In the genomic region with DNA sequence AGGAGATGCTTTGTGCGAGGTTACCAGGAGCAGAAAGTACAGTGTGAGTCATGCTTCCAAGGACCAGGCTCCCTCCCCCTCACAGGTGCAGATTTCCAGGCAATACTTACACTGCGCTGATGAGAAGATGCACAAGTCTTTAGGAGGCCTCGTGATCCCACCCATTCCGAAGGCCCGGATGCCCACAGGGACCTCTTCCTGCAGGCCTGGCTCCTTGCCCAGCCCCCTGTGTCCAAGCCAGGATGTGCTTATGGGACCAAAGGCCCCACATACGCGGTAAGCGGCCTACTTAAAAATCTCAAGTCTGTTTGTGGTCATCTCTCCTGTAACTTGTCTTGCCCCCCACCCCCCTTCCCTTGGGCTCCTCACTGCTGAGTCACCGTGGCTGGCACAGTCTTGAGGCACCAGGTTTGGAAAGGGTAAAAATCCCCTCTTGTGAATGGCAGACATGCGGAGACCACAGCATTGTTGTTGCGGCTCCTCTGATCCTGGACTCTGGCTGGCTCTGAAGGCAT, we compare ENCODE assay signal across 12 mouse cellular contexts. TPM values are rescaled to one million over a fixed set of nuclear protein-coding genes. Genes with fewer than 3 reads are reported as not detected.
DNase-seq lines count a peak whose midpoint lies in the region; ATAC-seq and TF ChIP-seq lines count a peak whose summit lies in the region.
"Had no signal": no experiment of that assay in that cellular context is flagged by ENCODE, and none has a peak within 500 bp of the region (broad histone marks: within the 10 kb centered on the region; RNA-seq: fewer than 3 reads in every experiment).

No protein-coding gene starts in this region.

- H3K9me3 ChIP-seq in heart, embryonic 10.5 days: no peaks in the 10 kb centered on the region; the same call in 1 of the 2 replicates
- H3K9me3 ChIP-seq in heart, embryonic 11.5 days (replicated peaks; ENCODE audit: control insufficient read depth, low read length): no peaks in the 10 kb centered on the region
- H3K9me3 ChIP-seq in midbrain, embryonic 13.5 days: no peaks in the 10 kb centered on the region
- H3K9me3 ChIP-seq in midbrain, embryonic 15.5 days: no peaks in the 10 kb centered on the region
- H3K9me3 ChIP-seq in forebrain, postnatal 0 days (ENCODE audit: low read length): no peaks in the 10 kb centered on the region
- no peaks in the 10 kb centered on the region for H3K9me3 ChIP-seq in intestine, postnatal 0 days (ENCODE audit: control insufficient read depth)
- H3K9me3 ChIP-seq: heart, embryonic 15.5 days; liver, embryonic 15.5 days had no signal

- 74% methylated on average over 11 of the region's 11 CpGs for WGBS in heart, embryonic 10.5 days
- WGBS in heart, embryonic 11.5 days (ENCODE audit: insufficient replicate concordance): 72% methylated on average over 11 of the region's 11 CpGs
- 67% methylated on average over 11 of the region's 11 CpGs for WGBS in midbrain, embryonic 13.5 days
- WGBS in midbrain, embryonic 15.5 days: 62% methylated on average over 11 of the region's 11 CpGs
- 50% methylated on average over 11 of the region's 11 CpGs for WGBS in forebrain, postnatal 0 days
- 64% methylated on average over 11 of the region's 11 CpGs for WGBS in intestine, postnatal 0 days

- no peak for DNase-seq in heart, embryonic 10.5 days (ENCODE audit: low spot score)
- no peak for DNase-seq in forebrain, postnatal 0 days
- DNase-seq in right cerebral cortex, adult 2 months (ENCODE audit: low spot score in 2 of 2): peak; percentile 46 to 64

- H3K4me3 ChIP-seq in heart, embryonic 10.5 days: no peak overlapping the region
- no peak overlapping the region for H3K4me3 ChIP-seq in heart, embryonic 11.5 days (ENCODE audit: low read depth, low read length)
- no peak overlapping the region for H3K4me3 ChIP-seq in midbrain, embryonic 13.5 days (replicated peaks)
- no peak overlapping the region for H3K4me3 ChIP-seq in midbrain, embryonic 15.5 days
- H3K4me3 ChIP-seq in forebrain, postnatal 0 days (ENCODE audit: low read depth, low read length): no peak overlapping the region
- H3K4me3 ChIP-seq in intestine, postnatal 0 days (ENCODE audit: low read depth, low read length): no peak overlapping the region
- H3K4me3 ChIP-seq: heart, embryonic 15.5 days; liver, embryonic 15.5 days had no signal

- H3K27me3 ChIP-seq in heart, embryonic 10.5 days (ENCODE audit: insufficient read depth, poor library complexity, severe bottlenecking): 0 out of 2 replicates have a peak, but pooled peaks cover 5% of the 10 kb centered on the region
- no peaks in the 10 kb centered on the region for H3K27me3 ChIP-seq in heart, embryonic 11.5 days (ENCODE audit: control insufficient read depth, insufficient read depth, low read length)
- H3K27me3 ChIP-seq in midbrain, embryonic 13.5 days: no peaks in the 10 kb centered on the region
- H3K27me3 ChIP-seq in midbrain, embryonic 15.5 days (replicated peaks): no peaks in the 10 kb centered on the region
- no peaks in the 10 kb centered on the region for H3K27me3 ChIP-seq in forebrain, postnatal 0 days (ENCODE audit: insufficient read depth, low read length)
- no peaks in the 10 kb centered on the region for H3K27me3 ChIP-seq in intestine, postnatal 0 days (replicated peaks; ENCODE audit: control insufficient read depth, insufficient read depth, low read length)
- H3K27me3 ChIP-seq: heart, embryonic 15.5 days; liver, embryonic 15.5 days had no signal

- H3K36me3 ChIP-seq in heart, embryonic 10.5 days: 0 out of 2 replicates have a peak, but pooled peaks cover 2% of the 10 kb centered on the region
- no peaks in the 10 kb centered on the region for H3K36me3 ChIP-seq in heart, embryonic 11.5 days (ENCODE audit: control insufficient read depth, insufficient read depth, low read length)
- H3K36me3 ChIP-seq in midbrain, embryonic 13.5 days: no peaks in the 10 kb centered on the region
- H3K36me3 ChIP-seq in midbrain, embryonic 15.5 days (replicated peaks): no peaks in the 10 kb centered on the region
- no peaks in the 10 kb centered on the region for H3K36me3 ChIP-seq in forebrain, postnatal 0 days (ENCODE audit: insufficient read depth)
- no peaks in the 10 kb centered on the region for H3K36me3 ChIP-seq in intestine, postnatal 0 days (ENCODE audit: control insufficient read depth, insufficient read depth)
- H3K36me3 ChIP-seq: heart, embryonic 15.5 days; liver, embryonic 15.5 days had no signal

- 0 out of 2 replicates have a peak overlapping the region, but pooled peaks have one; percentile 42 for H3K27ac ChIP-seq in heart, embryonic 10.5 days
- H3K27ac ChIP-seq in heart, embryonic 11.5 days (ENCODE audit: low read depth, low read length): no peak overlapping the region
- no peak overlapping the region for H3K27ac ChIP-seq in midbrain, embryonic 13.5 days
- no peak overlapping the region for H3K27ac ChIP-seq in midbrain, embryonic 15.5 days
- H3K27ac ChIP-seq in forebrain, postnatal 0 days (ENCODE audit: low read depth, low read length): no peak overlapping the region
- no peak overlapping the region for H3K27ac ChIP-seq in intestine, postnatal 0 days (ENCODE audit: low read depth, low read length)
- H3K27ac ChIP-seq: heart, embryonic 15.5 days; liver, embryonic 15.5 days had no signal

- H3K9ac ChIP-seq in heart, embryonic 11.5 days (ENCODE audit: low read depth, low read length): no peak overlapping the region
- no peak overlapping the region for H3K9ac ChIP-seq in midbrain, embryonic 13.5 days (replicated peaks)
- H3K9ac ChIP-seq in midbrain, embryonic 15.5 days: no peak overlapping the region
- H3K9ac ChIP-seq in forebrain, postnatal 0 days: no peak overlapping the region
- no peak overlapping the region for H3K9ac ChIP-seq in intestine, postnatal 0 days (ENCODE audit: low read depth, low read length)
- H3K9ac ChIP-seq: heart, embryonic 15.5 days; liver, embryonic 15.5 days had no signal

- no peak for TF ChIP-seq CTCF in forebrain, postnatal 0 days (IDR thresholded peaks at IDR 0.05; ENCODE audit: low read depth)
- TF ChIP-seq CTCF in intestine, postnatal 0 days (IDR thresholded peaks at IDR 0.05; ENCODE audit: low read depth): no peak

- peaks cover 32% of the 10 kb centered on the region for H3K4me1 ChIP-seq in heart, embryonic 10.5 days
- peaks cover 7% of the 10 kb centered on the region; the same call in 1 of the 2 replicates for H3K4me1 ChIP-seq in heart, embryonic 11.5 days (ENCODE audit: control insufficient read depth, insufficient read depth, low read length)
- H3K4me1 ChIP-seq in midbrain, embryonic 13.5 days (replicated peaks): peaks cover 21% of the 10 kb centered on the region
- H3K4me1 ChIP-seq in midbrain, embryonic 15.5 days: peaks cover 4% of the 10 kb centered on the region
- peaks cover 6% of the 10 kb centered on the region; the same call in 1 of the 2 replicates for H3K4me1 ChIP-seq in forebrain, postnatal 0 days (ENCODE audit: insufficient read depth)
- no peaks in the 10 kb centered on the region for H3K4me1 ChIP-seq in intestine, postnatal 0 days (replicated peaks; ENCODE audit: control insufficient read depth, insufficient read depth, low read length)
- H3K4me1 ChIP-seq: liver, embryonic 15.5 days had no signal

- no peak for ATAC-seq in heart, embryonic 11.5 days (replicated peaks; ENCODE audit: insufficient number of reproducible peaks, low FRiP score, low TSS enrichment)
- 0 out of 2 replicates have a peak, but pooled peaks have one; percentile 15 for ATAC-seq in midbrain, embryonic 13.5 days
- ATAC-seq in midbrain, embryonic 15.5 days (replicated peaks): no peak
- ATAC-seq in forebrain, postnatal 0 days: peak; percentile 48
- no peak for ATAC-seq in CD4-positive, CD25-positive, alpha-beta regulatory T cell, adult 4 months
- ATAC-seq in intestine, postnatal 0 days: no peak

- H3K4me2 ChIP-seq in heart, embryonic 11.5 days: no peak overlapping the region
- H3K4me2 ChIP-seq in midbrain, embryonic 13.5 days (replicated peaks): no peak overlapping the region
- no peak overlapping the region for H3K4me2 ChIP-seq in midbrain, embryonic 15.5 days
- H3K4me2 ChIP-seq in forebrain, postnatal 0 days (ENCODE audit: low read depth): no peak overlapping the region
- H3K4me2 ChIP-seq in intestine, postnatal 0 days (replicated peaks; ENCODE audit: low read depth): no peak overlapping the region
- H3K4me2 ChIP-seq: heart, embryonic 15.5 days; liver, embryonic 15.5 days had no signal

RNA-seq across cellular contexts. Expression of a gene that starts 18.4 kb away (rescaled TPM):
- 1.9 and 3.6 TPM in 2 replicates for polyA plus RNA-seq in heart, embryonic 10.5 days (2016; fragmentation: Nextera tagmentation; extraction: Ambion mirVana)
- 1.9 and 3.1 TPM in 2 replicates for polyA plus RNA-seq in heart, embryonic 11.5 days (2014; fragmentation: Nextera tagmentation; extraction: Ambion mirVana)
- 0.27 and 0.49 TPM in 2 replicates for polyA plus RNA-seq in midbrain, embryonic 13.5 days (2015; fragmentation: Nextera tagmentation; extraction: Ambion mirVana)
- polyA plus RNA-seq in midbrain, embryonic 15.5 days (2015; fragmentation: Nextera tagmentation; extraction: Ambion mirVana): 0.48 and 0.68 TPM in 2 replicates
- 1.6 and 4.0 TPM in 2 replicates for total RNA-seq in forebrain, postnatal 0 days (2014; rRNA removed)
- 0.96 and 1.3 TPM in 2 replicates for polyA plus RNA-seq in forebrain, postnatal 0 days (2015; fragmentation: Nextera tagmentation; extraction: Ambion mirVana)
- not detected for polyA plus RNA-seq in CD4-positive, CD25-positive, alpha-beta regulatory T cell, adult 4 months (2017; shearing (Covaris generic))
- 0.07 and 0.16 TPM in 2 replicates for polyA plus RNA-seq in intestine, postnatal 0 days (2015; fragmentation: Nextera tagmentation; extraction: Ambion mirVana)
- total RNA-seq: MEL; neutrophil, adult 5-6 weeks had no signal
- polyA plus RNA-seq: liver, embryonic 15.5 days had no signal

Comparison
In these comparisons a context has a peak if more than half of its experiments do, and no peak if none do; other contexts are left out.
1. ATAC-seq: peak in midbrain, embryonic 13.5 days (single experiment) and forebrain, postnatal 0 days (single experiment); none in heart, embryonic 11.5 days (single experiment), midbrain, embryonic 15.5 days (single experiment), CD4-positive, CD25-positive, alpha-beta regulatory T cell, adult 4 months (single experiment) and intestine, postnatal 0 days (single experiment).
2. DNase-seq: peak in right cerebral cortex, adult 2 months (2 of 2); none in heart, embryonic 10.5 days (single experiment) and forebrain, postnatal 0 days (single experiment).